Mouse (Mus musculus) layer of hippocampus, postnatal 10 days (tissue): ENCODE measurements at regions not wholly inside any gene's neighbourhood (a gene's known extent, or its start where the extent isn't known, plus 50 kb on each side); places are given as distances from the start of the nearest gene placed in this dataset.

Experiments used
- DNase-seq, 2 experiments: peaks; one replicate each; pipeline ENCODE4 v3.0.0; 2021; ENCODE audit warnings: low spot score in 2 of 2

GRCm38 (mm10) chr6:112097699-112098098 lies 175.9 kb upstream of the Lmcd1 start:
- no peak for DNase-seq

- DNase-seq, result peak; percentile 22 to 51
Measured at GRCm38 (mm10) chr6:112108651-112109050, 164.9 kb upstream of the Lmcd1 start.

DNA sequence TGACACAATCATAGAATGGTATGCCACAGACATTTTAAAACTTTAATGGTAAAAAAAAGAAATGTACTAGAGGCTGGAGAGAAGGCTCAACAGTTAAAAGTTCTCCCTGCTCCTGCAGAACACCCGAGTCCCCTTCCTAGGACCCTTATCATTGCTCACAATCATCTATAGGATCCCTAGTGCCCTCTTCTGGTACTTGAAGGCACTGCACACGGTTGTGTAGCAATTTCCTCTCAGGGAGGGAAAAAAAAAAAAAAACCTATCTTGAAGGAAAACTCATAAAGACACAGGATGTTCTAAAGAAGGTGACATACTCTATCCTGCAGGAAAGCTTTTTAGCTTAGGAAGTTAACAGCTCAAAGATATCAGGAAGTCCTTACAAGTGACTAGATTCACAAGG lies 154.4 kb upstream of the Lmcd1 start:
- DNase-seq, result no peak

DNA sequence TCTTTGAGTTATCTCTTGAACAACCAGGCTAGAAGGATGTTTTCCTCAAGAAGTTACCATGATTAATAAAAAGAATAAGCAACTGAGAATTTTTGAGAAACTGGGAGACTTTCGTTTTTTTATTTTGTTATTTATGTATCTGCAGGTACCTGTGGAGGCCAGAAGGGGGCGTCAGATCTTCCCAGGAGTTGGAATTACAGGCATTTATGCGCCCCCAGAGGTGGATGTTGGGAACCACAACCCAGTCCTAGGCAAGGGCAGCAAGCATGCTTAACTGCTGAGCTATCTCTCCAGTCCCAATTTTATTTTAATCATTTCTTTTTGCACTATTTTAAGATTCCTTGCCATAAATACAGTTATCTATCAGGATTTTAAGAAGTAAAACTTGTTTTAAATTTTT lies 140.0 kb upstream of the Lmcd1 start:
- DNase-seq, result peak; percentile 19 to 40

DNA sequence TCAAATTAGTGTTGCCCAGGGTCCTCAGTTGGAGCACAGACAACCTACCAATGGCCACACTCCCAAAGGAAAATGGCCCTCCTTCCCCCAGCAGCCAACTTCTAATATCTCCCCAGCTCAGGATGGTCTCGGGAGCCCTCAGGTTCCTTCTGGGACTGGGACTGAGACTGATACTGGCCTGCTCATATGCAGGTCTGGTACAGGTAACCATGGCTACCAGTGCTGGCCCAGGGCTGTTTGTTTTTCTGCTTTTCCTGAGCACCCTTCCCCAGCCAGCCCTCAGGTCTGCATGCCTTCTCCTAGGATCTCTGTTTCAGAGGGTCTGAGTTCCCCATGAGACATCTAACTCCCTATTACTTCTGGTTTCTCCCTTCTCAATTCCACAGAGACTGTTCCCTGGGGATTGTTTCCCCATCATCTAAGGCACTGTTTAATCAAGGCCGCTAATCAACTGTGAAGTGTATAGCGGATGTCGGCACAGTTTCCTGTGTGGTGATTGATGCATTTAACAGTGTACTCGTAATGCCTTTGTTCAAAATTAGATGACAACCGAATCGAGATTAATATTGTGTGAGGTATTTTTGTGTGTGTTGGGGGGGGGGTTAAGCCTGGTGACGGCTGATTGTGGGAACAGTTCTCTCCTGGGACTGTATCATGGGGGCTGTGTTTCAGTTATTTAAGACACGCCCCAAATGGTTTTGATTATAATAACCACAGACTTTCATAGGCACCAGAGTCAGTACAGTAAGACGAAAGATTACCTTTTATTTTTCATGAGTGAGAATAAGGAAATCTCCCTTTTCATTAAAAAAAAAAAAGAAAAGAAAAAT lies 120.8 kb upstream of the Lmcd1 start:
- DNase-seq, result no peak

- no peak for DNase-seq
Measured at GRCm38 (mm10) chr6:112167487-112167886, 106.1 kb upstream of the Lmcd1 start.

- DNase-seq, result no peak
Measured at GRCm38 (mm10) chr6:112176344-112176743, 97.2 kb upstream of the Lmcd1 start.

DNA sequence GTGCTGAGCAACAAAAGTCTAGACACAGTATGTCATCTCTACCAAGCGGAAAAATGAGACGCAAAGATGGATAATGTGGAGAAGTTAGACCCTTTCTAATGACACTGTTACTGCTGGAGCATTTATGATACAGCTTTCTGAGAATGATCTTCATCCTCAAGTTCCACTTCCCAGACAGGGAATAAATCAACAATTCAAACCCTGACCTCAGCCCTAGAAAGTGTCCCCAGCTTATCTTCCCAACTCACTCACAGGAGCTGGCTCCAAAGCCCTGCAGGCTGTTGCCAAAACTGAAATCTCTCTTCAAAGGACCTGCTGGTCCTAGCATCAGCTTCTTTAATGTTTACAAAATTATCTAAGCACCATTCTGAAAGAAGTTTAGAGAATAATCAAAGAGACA lies 85.9 kb upstream of the Lmcd1 start:
- no peak for DNase-seq

GRCm38 (mm10) chr6:112191032-112191431 lies 82.5 kb upstream of the Lmcd1 start:
- peak; percentile 89 for DNase-seq

GRCm38 (mm10) chr6:112197445-112197844 lies 76.1 kb upstream of the Lmcd1 start:
- DNase-seq, result peak; percentile 88 to 89

GRCm38 (mm10) chr6:112199241-112199640 lies 74.3 kb upstream of the Lmcd1 start:
- DNase-seq, result no peak

DNA sequence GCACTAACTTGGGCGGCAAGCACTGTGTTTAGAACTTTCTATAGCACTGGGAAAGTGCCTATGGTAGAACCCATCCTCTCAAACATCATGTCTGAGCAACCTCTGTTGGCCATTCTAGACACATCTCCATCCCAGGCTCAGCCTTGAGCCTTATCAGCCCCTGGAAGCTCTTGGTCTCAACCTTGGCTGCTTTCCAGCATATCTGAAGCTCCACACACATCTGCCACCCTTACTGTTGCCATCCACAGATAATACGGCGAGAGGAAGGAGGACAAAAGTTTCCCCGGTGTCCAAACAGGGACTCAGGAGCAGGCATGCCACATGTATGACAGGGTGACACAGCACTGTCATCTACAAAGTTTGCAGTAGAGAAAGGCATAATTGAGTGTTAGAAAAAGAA lies 71.4 kb upstream of the Lmcd1 start:
- DNase-seq, result no peak

DNA sequence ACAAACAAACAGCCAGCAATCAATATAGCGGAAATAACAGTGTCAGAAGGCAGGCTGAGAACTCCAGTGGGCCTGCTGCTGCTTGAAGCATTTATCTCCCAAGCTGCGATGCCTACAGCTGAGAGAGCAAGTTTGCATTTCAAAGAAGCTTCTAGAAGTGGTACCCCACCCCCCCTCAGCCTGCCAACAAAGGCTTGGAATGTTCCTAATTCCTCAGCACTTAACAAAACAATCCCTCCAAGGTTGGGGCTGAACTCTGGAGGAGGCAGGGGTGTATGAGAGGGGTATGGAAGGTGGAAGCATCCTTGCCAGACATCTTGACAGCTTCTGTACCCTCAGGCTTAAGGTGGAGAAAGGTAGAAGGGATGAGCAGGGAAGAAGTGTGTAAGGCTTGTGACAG lies 70.2 kb upstream of the Lmcd1 start:
- no peak for DNase-seq

DNA sequence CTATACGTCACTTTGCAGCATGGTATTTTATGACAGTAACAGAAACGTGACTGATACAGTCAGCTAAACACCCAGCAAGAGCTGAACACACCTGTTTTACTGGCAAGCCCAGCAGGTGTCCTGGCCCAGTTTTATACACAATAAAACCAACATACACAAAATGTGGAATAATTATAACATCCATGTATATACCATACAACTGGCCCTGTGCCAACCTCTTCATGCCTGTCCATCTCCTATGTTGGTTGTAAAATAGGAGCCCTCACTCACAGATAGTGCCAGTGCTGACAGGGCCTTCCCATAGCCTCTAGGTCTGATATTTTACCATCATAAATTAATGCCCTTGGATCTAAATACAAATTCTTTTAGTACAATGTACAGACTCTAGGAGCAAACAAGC lies 68.6 kb upstream of the Lmcd1 start:
- no peak for DNase-seq

DNA sequence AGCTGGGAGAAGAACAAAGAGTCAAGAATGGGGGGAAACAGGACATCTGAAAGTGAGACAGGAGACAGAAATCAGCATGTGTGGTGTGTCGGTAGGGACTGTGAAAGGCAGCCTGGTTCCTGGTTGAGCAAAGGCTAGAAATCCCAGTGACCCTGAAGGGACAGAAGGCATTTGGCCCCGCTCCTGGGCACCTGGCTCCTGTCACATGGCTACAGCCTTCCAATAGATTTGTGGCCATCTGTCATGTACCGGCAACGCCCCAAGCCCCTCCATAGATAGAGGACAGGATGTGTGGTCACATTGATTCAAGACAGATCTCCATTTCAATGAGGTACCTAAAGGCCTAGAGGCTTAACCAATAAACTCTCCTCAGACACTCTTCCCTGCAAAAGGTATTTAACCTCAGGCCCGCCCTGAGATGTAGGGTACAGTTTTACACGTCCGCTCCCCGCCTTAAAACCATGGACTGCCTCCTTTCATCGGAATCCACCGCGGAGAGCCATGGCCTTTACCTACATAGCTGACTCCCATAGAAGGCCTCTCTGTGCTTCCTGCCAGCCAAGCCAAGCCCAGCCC lies 68.0 kb upstream of the Lmcd1 start:
- DNase-seq, result no peak

DNA sequence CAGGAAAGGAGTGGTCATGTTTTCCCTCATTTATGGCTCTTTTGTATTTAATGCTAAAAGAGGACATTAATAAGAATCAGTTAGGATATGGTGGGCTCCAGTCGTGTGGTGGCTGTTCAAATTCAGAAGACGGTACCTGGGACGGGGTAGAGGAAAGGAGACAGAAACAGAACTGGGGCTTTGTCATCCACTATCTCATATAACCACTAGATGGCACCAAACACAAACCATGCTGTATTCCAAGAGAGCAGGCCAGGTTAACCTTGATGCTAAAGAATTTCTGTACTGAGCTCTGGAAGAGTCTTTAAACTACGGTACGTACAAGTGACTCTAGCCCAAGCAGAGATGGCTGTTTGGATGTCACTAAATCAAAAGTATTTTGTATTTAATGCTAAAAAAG lies 66.3 kb upstream of the Lmcd1 start:
- peak in 1 of 2 experiments; percentile 55 for DNase-seq

GRCm38 (mm10) chr6:112210238-112210950 lies 63.2 kb upstream of the Lmcd1 start:
- peak; percentile 49 to 56 for DNase-seq

GRCm38 (mm10) chr6:112216868-112217267 lies 56.7 kb upstream of the Lmcd1 start:
- no peak for DNase-seq

GRCm38 (mm10) chr6:112218248-112218647 lies 55.3 kb upstream of the Lmcd1 start:
- no peak for DNase-seq

DNA sequence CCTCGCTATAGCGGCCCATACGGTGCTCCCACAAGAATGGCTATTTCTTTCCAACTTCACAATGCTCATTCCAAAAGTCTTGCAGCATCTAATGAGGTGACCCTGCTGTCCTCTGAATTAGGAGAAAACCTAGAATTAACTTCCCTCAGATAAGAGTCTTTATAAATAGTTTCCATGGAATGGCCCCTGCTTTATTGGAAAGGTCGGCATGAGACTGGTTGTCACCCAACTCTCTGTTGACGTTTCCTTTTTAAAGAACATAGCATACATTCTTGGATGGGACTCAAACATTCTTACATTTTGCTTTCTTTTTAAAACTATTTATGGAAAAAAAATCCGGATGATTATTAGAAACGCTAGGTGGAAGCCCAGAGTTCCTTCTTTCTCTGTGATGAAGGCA lies 53.9 kb upstream of the Lmcd1 start:
- no peak for DNase-seq

DNA sequence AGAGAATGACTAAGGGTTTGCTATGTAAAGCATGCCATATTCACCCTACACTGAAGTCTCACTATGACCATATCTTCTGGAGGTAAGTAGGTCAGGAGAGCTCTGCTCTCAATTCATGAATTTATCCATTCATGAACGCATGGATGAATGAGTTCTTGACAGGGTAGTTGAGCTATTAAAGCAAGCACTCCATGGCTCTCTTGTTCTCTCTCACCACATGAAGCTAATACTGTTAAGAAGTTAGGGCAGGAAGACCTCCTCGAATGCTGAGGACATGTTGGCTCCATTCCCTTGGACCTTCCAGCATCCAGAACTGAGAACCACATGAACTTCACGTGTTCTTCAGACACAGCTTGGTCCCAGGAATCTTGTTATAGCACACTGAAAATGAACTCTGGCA lies 53.4 kb upstream of the Lmcd1 start:
- DNase-seq, result no peak

GRCm38 (mm10) chr6:112221373-112221772 lies 52.2 kb upstream of the Lmcd1 start:
- DNase-seq, result no peak
